Comparison of ENCODE assay signal across 8 mouse cellular contexts in genomic region chr7:4924891-4925301, GRCm38 (mm10). TPM values are rescaled to one million over a fixed set of nuclear protein-coding genes. Genes with fewer than 3 reads are reported as not detected.
A peak's percentile ranks its signal among the peaks of the same experiment; 100 is the strongest.
DNase-seq lines count a peak whose midpoint lies in the region; ATAC-seq lines count a peak whose summit lies in the region.

No protein-coding gene starts in this region.

- H3K27me3 ChIP-seq in embryonic facial prominence, embryonic 10.5 days (replicated peaks; ENCODE audit: low read depth, poor library complexity, severe bottlenecking): no peaks in the 10 kb centered on the region
- H3K27me3 ChIP-seq in heart, embryonic 11.5 days (ENCODE audit: control insufficient read depth, insufficient read depth, low read length): no peaks in the 10 kb centered on the region
- H3K27me3 ChIP-seq in limb, embryonic 15.5 days: no peaks in the 10 kb centered on the region

- peaks cover 88% of the 10 kb centered on the region for H3K4me1 ChIP-seq in embryonic facial prominence, embryonic 10.5 days
- H3K4me1 ChIP-seq in heart, embryonic 11.5 days (ENCODE audit: control insufficient read depth, insufficient read depth, low read length): peaks cover 45% of the 10 kb centered on the region
- peaks cover 67% of the 10 kb centered on the region for H3K4me1 ChIP-seq in limb, embryonic 15.5 days

- peak; percentile 57 for DNase-seq in kidney, postnatal 10 days
- DNase-seq in kidney, postnatal 36 days: no peak
- peak; percentile 76 for DNase-seq in embryonic facial prominence, embryonic 10.5 days (ENCODE audit: low spot score)
- peak; percentile 70 for DNase-seq in retina, postnatal 1 day
- no peak for DNase-seq in right cerebral cortex, postnatal 36 days (ENCODE audit: low spot score in 2 of 2)

- peak overlapping the region; percentile 56 for H3K4me3 ChIP-seq in embryonic facial prominence, embryonic 10.5 days
- no peak overlapping the region for H3K4me3 ChIP-seq in heart, embryonic 11.5 days (ENCODE audit: low read depth, low read length)
- H3K4me3 ChIP-seq in limb, embryonic 15.5 days: no peak overlapping the region

- no peak overlapping the region for H3K4me2 ChIP-seq in heart, embryonic 11.5 days
- peak overlapping the region; percentile 66 for H3K4me2 ChIP-seq in limb, embryonic 15.5 days

- 5% methylated on average over 4 of the region's 4 CpGs for WGBS in embryonic facial prominence, embryonic 10.5 days
- WGBS in heart, embryonic 11.5 days (ENCODE audit: insufficient replicate concordance): 9% methylated on average over 3 of the region's 4 CpGs
- WGBS in limb, embryonic 15.5 days: 3% methylated on average over 2 of the region's 4 CpGs

- H3K36me3 ChIP-seq in embryonic facial prominence, embryonic 10.5 days (replicated peaks): peaks cover 16% of the 10 kb centered on the region
- peaks cover 8% of the 10 kb centered on the region for H3K36me3 ChIP-seq in heart, embryonic 11.5 days (ENCODE audit: control insufficient read depth, insufficient read depth, low read length)
- peaks cover 18% of the 10 kb centered on the region for H3K36me3 ChIP-seq in limb, embryonic 15.5 days

- peak overlapping the region; percentile 92 for H3K27ac ChIP-seq in embryonic facial prominence, embryonic 10.5 days (replicated peaks)
- H3K27ac ChIP-seq in heart, embryonic 11.5 days (ENCODE audit: low read depth, low read length): peak overlapping the region; percentile 22; the same call in 1 of the 2 replicates
- H3K27ac ChIP-seq in limb, embryonic 15.5 days: peak overlapping the region; percentile 91

- peaks cover 4% of the 10 kb centered on the region; the same call in 1 of the 2 replicates for H3K9me3 ChIP-seq in embryonic facial prominence, embryonic 10.5 days
- H3K9me3 ChIP-seq in heart, embryonic 11.5 days (replicated peaks; ENCODE audit: control insufficient read depth, low read length): no peaks in the 10 kb centered on the region
- H3K9me3 ChIP-seq in limb, embryonic 15.5 days: no peaks in the 10 kb centered on the region

- H3K9ac ChIP-seq in heart, embryonic 11.5 days (ENCODE audit: low read depth, low read length): no peak overlapping the region
- no peak overlapping the region for H3K9ac ChIP-seq in limb, embryonic 15.5 days

- ATAC-seq in heart, embryonic 11.5 days (replicated peaks; ENCODE audit: insufficient number of reproducible peaks, low FRiP score, low TSS enrichment): no peak
- peak; percentile 68 for ATAC-seq in limb, embryonic 15.5 days (ENCODE audit: insufficient number of reproducible peaks, low FRiP score, low TSS enrichment, low read depth)
- ATAC-seq in frontal cortex, adult (ENCODE audit: low TSS enrichment): no peak; the same call in 1 of the 2 replicates

RNA-seq across cellular contexts. Expression of gene Ssc5d, which starts 0.7 kb away (rescaled TPM):
- polyA plus RNA-seq in embryonic facial prominence, embryonic 10.5 days (2016; fragmentation: Nextera tagmentation; extraction: Ambion mirVana): 1.4 and 1.7 TPM in 2 replicates
- polyA plus RNA-seq in heart, embryonic 11.5 days (2014; fragmentation: Nextera tagmentation; extraction: Ambion mirVana): 0.53 and 1.1 TPM in 2 replicates
- 15.6 and 21.9 TPM in 2 replicates for polyA plus RNA-seq in limb, embryonic 15.5 days (2015; fragmentation: Nextera tagmentation; extraction: Ambion mirVana)

RNA-seq across cellular contexts. Expression of gene Nat14, which starts 3.1 kb away (rescaled TPM):
- polyA plus RNA-seq in embryonic facial prominence, embryonic 10.5 days (2016; fragmentation: Nextera tagmentation; extraction: Ambion mirVana): 4.9 and 5.3 TPM in 2 replicates
- polyA plus RNA-seq in heart, embryonic 11.5 days (2014; fragmentation: Nextera tagmentation; extraction: Ambion mirVana): 4.7 and 5.0 TPM in 2 replicates
- polyA plus RNA-seq in limb, embryonic 15.5 days (2015; fragmentation: Nextera tagmentation; extraction: Ambion mirVana): 2.5 and 3.7 TPM in 2 replicates

RNA-seq across cellular contexts. Expression of gene Zfp628, which starts 9.9 kb away (rescaled TPM):
- 4.5 and 4.6 TPM in 2 replicates for polyA plus RNA-seq in embryonic facial prominence, embryonic 10.5 days (2016; fragmentation: Nextera tagmentation; extraction: Ambion mirVana)
- polyA plus RNA-seq in heart, embryonic 11.5 days (2014; fragmentation: Nextera tagmentation; extraction: Ambion mirVana): 2.6 and 2.8 TPM in 2 replicates
- 3.4 TPM in 2 replicates for polyA plus RNA-seq in limb, embryonic 15.5 days (2015; fragmentation: Nextera tagmentation; extraction: Ambion mirVana)

RNA-seq across cellular contexts. Expression of gene Gm36210, which starts 18.6 kb away (rescaled TPM):
- polyA plus RNA-seq in embryonic facial prominence, embryonic 10.5 days (2016; fragmentation: Nextera tagmentation; extraction: Ambion mirVana): 0.22 TPM in 1 of 2 replicates, not detected in the other
- 0.17 and 0.20 TPM in 2 replicates for polyA plus RNA-seq in heart, embryonic 11.5 days (2014; fragmentation: Nextera tagmentation; extraction: Ambion mirVana)
- polyA plus RNA-seq in limb, embryonic 15.5 days (2015; fragmentation: Nextera tagmentation; extraction: Ambion mirVana): 0.17 TPM in 1 of 2 replicates, not detected in the other

RNA-seq across cellular contexts. Expression of gene Sbk2, which starts 39.3 kb away (rescaled TPM):
- polyA plus RNA-seq in embryonic facial prominence, embryonic 10.5 days (2016; fragmentation: Nextera tagmentation; extraction: Ambion mirVana): 0.09 TPM in 1 of 2 replicates, not detected in the other
- polyA plus RNA-seq in heart, embryonic 11.5 days (2014; fragmentation: Nextera tagmentation; extraction: Ambion mirVana): 3.3 and 5.4 TPM in 2 replicates
- 0.73 and 0.74 TPM in 2 replicates for polyA plus RNA-seq in limb, embryonic 15.5 days (2015; fragmentation: Nextera tagmentation; extraction: Ambion mirVana)

Comparison
In these comparisons a context has a peak if more than half of its experiments do, and no peak if none do; other contexts are left out.
1. DNase-seq: peak in kidney, postnatal 10 days (single experiment), embryonic facial prominence, embryonic 10.5 days (single experiment) and retina, postnatal 1 day (single experiment); none in kidney, postnatal 36 days (0 of 2) and right cerebral cortex, postnatal 36 days (0 of 2).
2. H3K27ac ChIP-seq: peak in every context shown above with its lines; median percentile 92 in embryonic facial prominence, embryonic 10.5 days; 91 in limb, embryonic 15.5 days; 22 in heart, embryonic 11.5 days.